Mouse (Mus musculus): ENCODE data around the gene Nova2.

DNA sequence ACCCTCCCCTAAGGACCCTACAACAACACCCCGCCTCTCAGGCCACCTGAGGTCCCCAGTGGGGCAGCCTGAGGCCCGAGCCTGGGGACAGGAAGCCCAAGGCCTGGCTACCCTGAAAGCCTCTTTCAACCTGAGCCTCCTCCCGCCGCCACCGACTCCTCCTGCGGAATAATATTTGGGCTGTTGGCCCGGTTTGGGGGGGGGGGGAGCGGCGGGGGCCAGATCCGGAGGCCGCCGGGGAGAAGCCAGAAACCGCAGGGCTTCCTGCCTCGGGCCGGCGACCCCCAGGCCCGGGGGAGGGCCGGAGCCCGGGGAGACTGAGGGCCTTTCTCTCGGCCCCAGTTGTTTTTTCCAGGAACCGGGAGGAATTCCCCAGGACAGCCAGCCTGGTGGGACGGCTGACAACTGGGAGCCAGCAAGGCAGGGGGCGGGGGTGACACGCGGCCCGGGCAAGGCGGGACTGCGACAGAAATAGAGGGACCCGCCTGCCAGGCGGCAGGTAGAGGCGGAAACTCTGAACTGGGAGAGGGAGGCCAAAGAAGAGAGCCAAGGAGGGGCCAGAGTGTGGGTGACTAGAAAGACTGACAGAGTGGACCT, 86.4 kb downstream of the Nova2 start:
- no peak for TF ChIP-seq CTCF (IDR thresholded peaks at IDR 0.05; ENCODE audit: low read depth, low read length)
- no peak for TF ChIP-seq POLR2A (IDR thresholded peaks at IDR 0.05; ENCODE audit: borderline replicate concordance, low read depth, low read length)

Measured in bone marrow macrophage, adult 2 months (primary cell).